Mouse (Mus musculus): ENCODE results near the gene Stk35.
"Not testable (repeated sequence)": the region's sequence is repeated elsewhere in the genome, so short reads cannot be mapped to it uniquely, and the experiment has no call there.

The Stk35 gene

DNA sequence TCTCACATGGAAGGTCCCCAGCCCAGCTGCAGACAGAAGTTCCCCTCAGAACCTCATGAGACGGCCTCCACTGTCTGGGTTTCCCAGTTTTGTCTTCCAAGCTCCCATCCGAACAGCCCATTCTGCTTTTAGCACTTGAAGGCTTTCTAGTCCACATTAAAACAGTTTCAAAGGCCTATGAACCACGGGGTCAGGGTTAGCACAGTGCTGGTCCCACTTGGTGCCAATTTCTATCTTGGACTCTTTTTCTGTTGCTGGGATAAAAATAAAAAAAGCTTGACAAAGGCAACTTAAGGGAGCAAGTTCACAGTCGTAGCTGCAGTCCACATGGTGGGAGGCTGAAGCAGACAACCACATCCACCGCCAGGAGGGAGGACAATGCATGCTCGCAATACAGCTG, 34.6 kb downstream of the Stk35 start:
- DNase-seq (ENCODE audit: low spot score), result no peak

DNA sequence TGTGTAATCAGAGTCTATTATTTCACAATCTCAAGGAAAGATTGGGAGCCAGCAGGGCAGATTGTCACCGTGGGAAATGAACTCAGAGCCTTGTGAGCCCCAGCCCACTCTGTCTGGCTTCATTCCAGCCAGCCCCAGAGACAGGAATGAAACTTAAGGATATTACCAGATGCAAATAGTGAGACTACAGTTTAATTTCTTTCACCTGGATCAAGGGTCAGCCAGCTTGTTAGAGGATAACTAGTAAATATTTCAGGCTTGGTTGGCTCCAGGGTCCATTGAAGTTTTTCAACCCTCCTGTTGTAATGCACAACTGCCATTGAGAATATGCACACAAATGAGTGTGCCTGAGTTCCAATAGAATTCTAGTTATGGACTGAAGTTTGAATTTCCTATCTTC, 36.6 kb downstream of the Stk35 start:
- DNase-seq (ENCODE audit: low spot score), result no peak

DNA sequence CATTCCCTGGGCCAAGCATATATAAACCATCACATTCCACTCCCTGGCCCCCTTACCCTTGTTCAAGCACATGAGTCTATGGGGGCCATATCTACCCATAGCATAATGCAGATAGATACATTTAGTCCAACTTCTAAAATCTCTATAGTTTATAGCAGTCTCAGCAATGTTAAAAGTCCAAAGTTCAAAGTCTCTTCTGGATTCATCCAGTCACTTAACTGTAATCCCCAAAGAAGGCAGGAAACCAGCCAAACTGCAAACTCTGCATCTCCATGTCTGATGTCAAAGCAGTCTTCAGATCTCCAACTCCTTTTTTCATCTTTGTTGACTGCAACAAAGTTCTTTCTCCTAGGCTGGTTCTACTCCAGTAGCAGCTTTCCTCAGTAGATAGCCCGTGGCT, 38.0 kb downstream of the Stk35 start:
- DNase-seq (ENCODE audit: low spot score), result no peak

DNA sequence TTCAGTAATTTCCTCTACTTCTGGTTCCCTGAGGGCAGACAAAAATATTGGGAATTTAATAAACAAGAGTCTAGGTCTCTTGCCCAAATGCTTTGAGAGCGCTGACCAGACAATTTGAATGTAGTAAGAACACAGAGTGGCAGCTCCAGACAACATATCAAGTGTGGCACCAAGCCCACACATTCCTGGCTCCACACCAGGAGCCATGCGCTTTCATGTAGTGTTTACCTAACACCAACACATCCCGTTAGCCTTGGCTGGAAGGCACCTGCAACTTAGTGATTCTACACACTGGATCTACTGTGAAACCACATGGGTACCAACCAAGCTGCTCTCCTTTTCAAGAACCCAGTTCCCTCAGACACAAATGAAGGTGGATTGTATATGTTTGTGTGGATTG, 45.5 kb downstream of the Stk35 start:
- no peak for DNase-seq (ENCODE audit: low spot score)

DNA sequence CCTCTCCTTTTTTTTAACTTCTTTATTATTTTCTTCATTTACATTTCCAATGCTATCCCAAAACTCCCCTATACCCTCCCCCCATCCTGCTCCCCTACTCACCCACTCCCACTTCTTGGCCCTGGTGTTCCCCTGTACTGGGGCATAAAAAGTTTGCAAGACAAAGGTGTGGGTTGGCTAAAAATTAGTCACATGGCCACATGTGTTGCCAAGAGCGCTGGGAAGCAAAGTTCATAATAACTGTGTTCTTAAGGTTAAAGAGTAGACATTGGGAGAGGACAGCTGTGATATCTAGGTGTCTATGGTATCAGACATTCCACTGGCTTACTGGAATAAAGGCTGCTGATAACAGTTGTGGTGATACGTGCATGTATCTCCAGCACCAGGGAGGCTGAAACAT, 46.2 kb downstream of the Stk35 start:
- DNase-seq (ENCODE audit: low spot score), result no peak

DNA sequence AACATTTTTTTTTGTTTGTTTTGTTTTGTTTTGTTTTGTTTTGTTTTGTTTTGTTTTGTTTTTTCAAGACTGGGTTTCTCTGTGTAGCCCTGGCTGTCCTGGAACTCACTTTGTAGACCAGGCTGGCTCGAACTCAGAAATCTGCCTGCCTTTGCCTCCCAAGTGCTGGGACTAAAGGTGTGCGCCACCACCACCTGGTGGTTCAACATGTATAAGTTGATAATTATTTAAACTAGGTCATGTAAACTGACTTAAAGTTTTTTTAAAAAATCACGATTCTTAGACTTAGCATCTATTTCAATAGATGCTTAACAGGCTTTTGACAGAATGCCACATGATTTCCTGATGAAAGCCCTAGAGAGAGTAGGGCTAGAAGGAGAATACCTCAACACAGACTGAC, 48.8 kb downstream of the Stk35 start:
- not testable (repeated sequence) for DNase-seq (ENCODE audit: low spot score)

DNA sequence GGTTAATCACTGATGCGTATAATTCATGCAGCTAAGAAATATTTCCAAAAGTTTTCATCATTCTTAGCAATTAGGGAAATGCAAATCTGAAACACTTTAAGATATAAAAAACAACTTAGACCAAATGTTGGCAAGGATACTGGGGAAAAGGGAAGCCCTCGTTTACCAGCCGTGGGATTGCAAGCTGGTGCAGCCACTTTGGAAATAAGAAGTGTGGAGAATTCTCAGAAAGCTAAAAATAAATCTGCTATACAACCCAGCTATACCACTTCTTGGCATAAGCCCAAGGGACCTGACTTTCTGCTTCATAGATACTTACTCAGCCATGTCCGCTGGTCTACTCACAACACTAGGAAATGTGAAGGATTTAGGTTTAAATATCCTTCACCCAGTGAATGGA, 51.2 kb downstream of the Stk35 start:
- no peak for DNase-seq (ENCODE audit: low spot score)

DNA sequence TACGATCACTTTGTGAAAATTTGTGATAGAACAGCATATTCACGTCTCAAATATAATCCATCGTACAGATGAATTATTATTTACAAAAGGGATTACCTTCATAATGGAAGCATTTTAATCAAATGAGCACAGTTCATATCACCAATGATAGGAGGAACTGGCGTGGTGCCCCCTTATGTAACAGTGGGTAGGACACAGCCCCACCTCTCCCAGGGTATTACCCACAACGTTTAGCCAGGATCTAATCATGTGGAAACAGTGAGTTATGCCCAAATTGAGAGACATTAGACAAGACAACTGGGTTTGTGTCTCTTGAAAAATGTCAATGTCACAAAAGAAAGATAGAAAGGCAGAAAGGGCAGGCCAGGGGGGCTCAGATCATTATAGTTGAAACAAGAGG, 62.9 kb downstream of the Stk35 start:
- DNase-seq (ENCODE audit: low spot score), result no peak

DNA sequence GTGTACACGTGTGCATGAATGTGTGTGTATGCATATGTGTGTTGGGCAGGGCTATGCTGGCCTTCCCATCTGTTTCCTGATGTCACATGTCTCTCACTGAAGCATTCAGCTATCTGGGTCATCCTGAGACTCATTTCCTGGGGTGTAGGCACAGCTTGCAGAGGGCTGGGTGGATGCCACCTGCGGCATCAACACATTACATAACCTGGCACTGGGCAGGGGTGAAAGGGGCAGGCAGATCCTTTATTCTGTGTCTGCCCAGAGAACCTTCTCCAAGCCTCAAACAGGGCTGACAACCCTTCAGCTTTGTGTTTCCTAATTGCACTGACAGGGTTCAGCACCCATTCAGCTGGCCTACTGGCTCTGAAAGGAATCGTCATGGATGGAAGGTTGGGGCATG, 64.6 kb downstream of the Stk35 start:
- no peak for DNase-seq (ENCODE audit: low spot score)

DNA sequence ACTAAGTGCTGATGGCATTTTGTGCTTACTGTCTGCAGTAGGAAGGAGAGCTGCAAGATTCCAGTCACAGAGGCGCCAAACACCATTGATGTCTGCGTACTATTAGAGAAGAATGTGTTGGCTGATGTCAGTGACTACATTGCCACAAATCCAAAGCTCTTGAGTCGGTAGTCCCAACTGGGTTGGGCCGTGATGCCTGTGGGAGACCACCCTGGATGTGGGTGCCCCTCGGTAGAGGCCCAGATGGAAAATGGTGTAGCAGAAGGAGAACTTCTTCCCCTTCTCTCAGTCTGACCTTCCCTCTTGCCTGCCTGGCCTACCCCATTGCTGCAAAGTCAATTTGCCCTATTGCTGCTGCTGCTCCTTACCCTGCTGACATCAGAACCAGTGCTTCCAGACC, 68.8 kb downstream of the Stk35 start:
- no peak for DNase-seq (ENCODE audit: low spot score)

DNA sequence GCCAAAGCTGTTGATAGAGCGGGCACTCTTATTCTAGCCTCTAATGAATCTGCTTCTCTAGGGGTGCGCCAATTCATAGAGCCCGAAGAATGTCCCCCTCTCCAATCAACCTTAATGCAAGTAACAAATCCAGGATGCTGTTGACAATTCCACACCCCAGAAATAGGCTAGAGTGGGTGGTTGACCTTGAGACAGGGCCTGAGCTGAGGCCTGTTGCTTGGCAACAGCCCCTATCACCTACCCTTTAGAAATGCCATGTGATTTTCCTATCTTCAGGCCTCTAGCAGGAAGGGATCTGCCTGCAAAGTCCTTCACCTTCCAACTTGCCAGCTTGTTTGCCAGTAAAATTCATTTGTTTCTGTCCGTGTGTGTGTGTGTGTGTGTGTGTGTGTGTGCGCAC, 70.9 kb downstream of the Stk35 start:
- no peak for DNase-seq (ENCODE audit: low spot score)

DNA sequence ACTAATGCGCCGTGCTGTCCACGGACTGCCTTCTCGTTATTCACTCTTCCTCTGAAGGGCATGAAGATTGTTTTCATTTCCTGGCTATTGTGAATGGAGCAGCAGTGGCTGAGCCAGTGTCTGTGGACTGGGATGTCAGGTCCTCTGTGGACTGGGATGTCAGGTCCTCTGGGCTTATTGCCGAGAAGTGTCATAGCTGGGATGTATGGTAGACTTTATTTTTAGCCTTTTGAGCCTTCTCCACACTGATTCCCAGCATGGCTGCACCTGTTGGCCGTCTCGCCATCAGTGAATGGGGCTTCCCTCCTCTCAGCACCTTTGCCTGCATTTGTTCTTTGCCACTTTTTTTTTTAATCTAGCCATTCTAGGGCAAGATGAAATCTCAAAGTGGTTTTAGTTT, 71.8 kb downstream of the Stk35 start:
- no peak for DNase-seq (ENCODE audit: low spot score)

DNA sequence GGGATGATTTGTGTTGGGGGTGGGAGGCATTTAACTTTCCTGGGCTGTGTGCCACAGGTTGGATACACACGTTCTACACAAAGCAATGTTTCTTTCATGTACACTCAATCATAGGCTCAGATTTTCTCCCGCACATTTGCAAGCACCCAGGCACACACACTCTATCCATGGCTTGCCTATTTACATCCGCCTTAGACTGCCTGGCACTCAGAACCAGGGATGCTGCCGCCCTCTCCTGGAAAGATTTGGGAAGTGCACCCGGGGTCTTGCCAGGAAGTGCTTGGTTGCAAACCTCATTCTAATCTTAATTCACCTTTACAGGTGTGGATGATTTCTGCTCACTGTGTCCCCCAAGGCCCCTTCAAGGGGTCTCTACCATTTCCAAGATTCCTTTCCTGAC, 73.2 kb downstream of the Stk35 start:
- peak; percentile 79 for DNase-seq (ENCODE audit: low spot score)

DNA sequence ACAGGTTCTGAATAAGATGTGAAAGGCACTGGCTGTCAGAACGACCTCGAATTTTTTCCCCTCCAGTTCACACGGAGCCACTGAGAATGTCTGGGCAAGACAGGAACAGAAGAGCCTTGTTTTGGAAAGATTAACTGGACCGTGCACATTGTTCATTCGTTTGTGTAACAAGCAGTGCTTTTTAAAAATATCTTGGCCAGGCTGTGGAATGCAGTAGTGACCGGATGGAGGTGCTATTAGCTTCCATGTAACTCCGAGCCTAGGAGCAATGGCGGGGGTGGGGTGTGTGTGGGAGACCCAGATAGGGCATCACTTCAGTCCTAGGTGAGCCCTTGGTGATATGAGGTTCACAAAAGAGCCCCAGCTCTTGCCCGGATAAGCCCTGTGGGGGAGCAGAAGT, 73.8 kb downstream of the Stk35 start:
- no peak for DNase-seq (ENCODE audit: low spot score)

DNA sequence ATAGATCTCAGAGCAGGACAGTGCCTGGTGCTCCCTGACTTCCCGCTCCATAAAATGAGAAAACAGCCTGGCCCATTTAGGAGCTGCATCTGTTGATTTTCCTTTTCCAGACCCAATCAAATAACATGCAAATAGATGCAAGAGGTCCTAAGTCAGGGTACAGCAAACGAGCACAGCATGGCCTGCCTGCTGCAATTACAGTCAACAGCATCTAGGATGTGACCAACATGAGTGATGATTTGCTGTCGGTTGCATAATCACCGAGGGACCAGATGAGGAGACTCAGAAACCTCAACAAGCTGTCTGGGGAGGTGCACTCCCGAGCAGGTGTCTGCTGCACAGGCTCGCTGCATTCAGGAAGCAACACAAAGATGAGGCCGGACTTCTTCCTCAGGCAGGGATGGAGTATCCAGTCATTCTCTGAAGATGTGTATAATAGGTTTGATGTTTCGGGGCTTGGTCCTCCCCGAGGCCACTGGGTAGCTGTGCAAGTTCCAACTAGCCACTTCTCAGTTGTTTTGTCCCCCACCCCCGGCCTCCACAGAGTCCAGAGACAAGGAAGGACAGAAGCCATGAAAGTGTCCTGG, 74.3 kb downstream of the Stk35 start:
- no peak for DNase-seq (ENCODE audit: low spot score)

DNA sequence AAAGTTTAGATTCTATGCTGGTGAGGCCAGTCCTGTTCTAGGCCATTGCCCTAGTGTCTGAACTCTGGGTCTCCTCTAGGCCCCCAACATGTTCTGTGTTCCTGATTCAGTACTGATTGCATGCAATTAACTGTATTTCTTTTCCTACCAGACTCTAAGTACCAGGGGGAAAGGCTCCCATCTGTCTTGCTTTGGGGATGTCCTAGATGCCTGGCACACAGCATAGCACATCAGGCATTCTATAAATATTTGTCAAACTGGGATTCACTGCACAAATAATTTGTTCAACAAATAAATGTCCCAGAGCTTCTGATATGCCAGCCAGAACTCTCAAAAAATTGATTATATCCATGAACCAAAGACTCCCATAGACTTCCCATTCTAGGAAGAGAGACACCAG, 76.6 kb downstream of the Stk35 start:
- DNase-seq (ENCODE audit: low spot score), result no peak

DNA sequence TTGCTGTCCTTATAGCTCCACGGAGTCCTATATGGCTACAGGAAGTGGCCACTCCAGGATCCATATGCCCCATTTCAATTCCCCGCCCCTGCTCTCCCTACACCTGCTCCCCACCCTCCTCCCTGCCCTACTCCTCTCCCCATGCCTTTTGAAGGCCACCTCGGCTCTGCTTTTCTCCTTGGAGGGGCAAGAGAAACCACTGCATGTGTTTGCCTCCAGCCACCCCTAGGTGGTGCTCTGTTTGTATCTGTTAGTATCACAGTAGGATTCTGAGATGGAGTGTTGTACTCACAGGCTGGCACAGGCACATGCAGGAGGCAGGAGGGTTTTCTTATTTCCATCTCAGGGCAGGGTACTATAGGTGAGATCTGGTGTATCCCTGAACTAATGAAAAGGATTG, 79.5 kb downstream of the Stk35 start:
- DNase-seq (ENCODE audit: low spot score), result peak; percentile 30

DNA sequence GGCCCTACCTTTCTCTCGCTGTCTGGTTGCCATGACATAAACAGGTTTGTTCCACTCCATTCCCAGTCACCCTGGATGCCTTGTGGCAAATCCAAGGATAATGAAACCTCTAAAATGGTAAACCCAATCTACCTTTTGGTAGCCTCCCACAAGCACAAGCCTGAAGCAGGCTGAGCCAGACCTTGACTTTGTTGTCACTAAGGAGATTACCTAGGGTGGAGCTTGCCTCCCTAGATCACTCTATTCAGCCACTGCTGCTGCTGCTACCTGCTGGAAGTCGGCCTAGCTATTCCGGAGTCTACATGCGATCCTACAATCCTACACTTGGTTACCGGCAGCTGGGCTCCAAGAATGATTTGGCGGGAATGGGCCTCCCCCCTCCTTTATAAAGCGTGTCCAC, 79.9 kb downstream of the Stk35 start:
- no peak for DNase-seq (ENCODE audit: low spot score)

DNA sequence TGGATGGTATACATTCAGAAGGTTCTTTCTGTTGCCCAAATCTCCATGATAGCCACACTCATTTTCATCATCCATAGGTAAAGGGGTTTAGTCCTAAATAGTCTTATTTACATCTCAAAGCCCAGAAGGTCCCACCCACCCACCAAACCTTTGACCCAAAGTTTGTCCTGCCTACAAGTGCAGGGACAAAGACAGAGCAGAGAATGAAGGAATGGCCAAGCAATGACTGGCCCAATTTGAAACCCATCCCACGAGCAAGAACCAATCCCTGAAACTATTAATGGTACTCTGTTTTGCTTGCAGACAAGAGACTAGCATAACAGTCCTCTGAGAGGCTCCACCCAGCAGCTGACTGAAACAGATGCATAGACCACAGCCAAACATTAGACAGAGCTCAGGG, 81.6 kb downstream of the Stk35 start:
- no peak for DNase-seq (ENCODE audit: low spot score)

All from urinary bladder, postnatal 25 days (tissue).